In the genomic region with DNA sequence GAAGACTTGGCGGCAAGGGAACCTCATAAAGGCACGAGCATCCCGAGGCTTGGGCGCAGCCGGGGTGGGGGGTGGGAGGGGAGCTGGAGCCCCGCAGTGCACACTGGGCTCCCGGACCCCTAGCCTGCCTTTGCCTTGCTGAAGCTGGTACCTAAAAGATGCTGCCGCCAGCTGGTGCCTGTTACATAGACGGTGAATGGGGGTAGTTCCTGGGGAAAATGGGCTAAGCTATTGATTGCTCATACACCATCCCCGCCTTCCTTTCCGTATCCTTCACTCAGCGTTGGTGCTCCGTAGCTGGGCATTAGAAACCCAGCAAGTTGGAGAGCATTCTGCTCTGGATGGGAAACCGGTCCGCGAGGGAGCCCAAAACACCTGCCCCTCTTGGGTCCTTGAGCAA, we compare ENCODE assay signal across 8 mouse cellular contexts. TPM values are rescaled to one million over a fixed set of nuclear protein-coding genes. Genes with fewer than 3 reads are reported as not detected.
A peak's percentile ranks its signal among the peaks of the same experiment; 100 is the strongest.
DNase-seq lines count a peak whose midpoint lies in the region; ATAC-seq lines count a peak whose summit lies in the region.

No protein-coding gene starts in this region.

- no peak for ATAC-seq in lung, embryonic 16.5 days (ENCODE audit: low read depth)
- ATAC-seq in forebrain, embryonic 15.5 days (replicated peaks), result peak; percentile 26
- peak; percentile 14; the same call in 1 of the 2 replicates for ATAC-seq in liver, embryonic 12.5 days
- ATAC-seq in stomach, embryonic 15.5 days (ENCODE audit: insufficient read depth, low FRiP score, low read depth), result no peak
- ATAC-seq in cerebellum, adult (ENCODE audit: insufficient number of reproducible peaks, low FRiP score, low TSS enrichment), result no peak

- peak overlapping the region; percentile 47 for H3K4me2 ChIP-seq in lung, embryonic 16.5 days (ENCODE audit: low read depth, low read length)
- peak overlapping the region; percentile 55 for H3K4me2 ChIP-seq in forebrain, embryonic 15.5 days (replicated peaks)
- H3K4me2 ChIP-seq in liver, embryonic 12.5 days, result peak overlapping the region; percentile 55
- peak overlapping the region; percentile 54 for H3K4me2 ChIP-seq in stomach, embryonic 15.5 days

- under 1% methylated on average over 16 of the region's 16 CpGs for WGBS in lung, embryonic 16.5 days
- under 1% methylated on average over 16 of the region's 16 CpGs for WGBS in forebrain, embryonic 15.5 days
- 2% methylated on average over 16 of the region's 16 CpGs for WGBS in liver, embryonic 12.5 days (ENCODE audit: insufficient replicate concordance)
- 2% methylated on average over 16 of the region's 16 CpGs for WGBS in stomach, embryonic 15.5 days

- no peak for DNase-seq in lung, postnatal 4 days
- DNase-seq in right cerebral cortex, postnatal 36 days (ENCODE audit: low spot score in 2 of 2), result no peak
- no peak for DNase-seq in thymus, postnatal 36 days

- peaks cover 8% of the 10 kb centered on the region for H3K36me3 ChIP-seq in lung, embryonic 16.5 days (ENCODE audit: control insufficient read depth, insufficient read depth, low read length)
- no peaks in the 10 kb centered on the region for H3K36me3 ChIP-seq in forebrain, embryonic 15.5 days
- H3K36me3 ChIP-seq in liver, embryonic 12.5 days, result 0 out of 2 replicates have a peak, but pooled peaks cover 3% of the 10 kb centered on the region
- H3K36me3 ChIP-seq in stomach, embryonic 15.5 days, result no peaks in the 10 kb centered on the region

- peaks cover 19% of the 10 kb centered on the region for H3K4me1 ChIP-seq in lung, embryonic 16.5 days (replicated peaks; ENCODE audit: control insufficient read depth, insufficient read depth, low read length)
- peaks cover 32% of the 10 kb centered on the region for H3K4me1 ChIP-seq in forebrain, embryonic 15.5 days
- peaks cover 16% of the 10 kb centered on the region; the same call in 1 of the 2 replicates for H3K4me1 ChIP-seq in liver, embryonic 12.5 days
- H3K4me1 ChIP-seq in stomach, embryonic 15.5 days, result peaks cover 28% of the 10 kb centered on the region

- H3K27me3 ChIP-seq in lung, embryonic 16.5 days (ENCODE audit: control insufficient read depth, insufficient read depth, low read depth, low read length), result peaks cover 72% of the 10 kb centered on the region
- H3K27me3 ChIP-seq in forebrain, embryonic 15.5 days, result peaks cover 38% of the 10 kb centered on the region
- H3K27me3 ChIP-seq in liver, embryonic 12.5 days (replicated peaks), result peaks cover 86% of the 10 kb centered on the region
- peaks cover 60% of the 10 kb centered on the region for H3K27me3 ChIP-seq in stomach, embryonic 15.5 days (replicated peaks)

- no peak overlapping the region for H3K9ac ChIP-seq in lung, embryonic 16.5 days (ENCODE audit: low read length)
- peak overlapping the region; percentile 23; the same call in 1 of the 2 replicates for H3K9ac ChIP-seq in forebrain, embryonic 15.5 days (replicated peaks)
- no peak overlapping the region for H3K9ac ChIP-seq in liver, embryonic 12.5 days
- H3K9ac ChIP-seq in stomach, embryonic 15.5 days, result no peak overlapping the region

- no peak overlapping the region for H3K27ac ChIP-seq in lung, embryonic 16.5 days (ENCODE audit: low read length)
- peak overlapping the region; percentile 46 for H3K27ac ChIP-seq in forebrain, embryonic 15.5 days (replicated peaks)
- no peak overlapping the region for H3K27ac ChIP-seq in liver, embryonic 12.5 days
- no peak overlapping the region for H3K27ac ChIP-seq in stomach, embryonic 15.5 days

- H3K4me3 ChIP-seq in lung, embryonic 16.5 days (ENCODE audit: low read length), result peak overlapping the region; percentile 33
- H3K4me3 ChIP-seq in forebrain, embryonic 15.5 days, result peak overlapping the region; percentile 40
- peak overlapping the region; percentile 32 for H3K4me3 ChIP-seq in liver, embryonic 12.5 days
- H3K4me3 ChIP-seq in stomach, embryonic 15.5 days (replicated peaks), result peak overlapping the region; percentile 30

- no peaks in the 10 kb centered on the region for H3K9me3 ChIP-seq in lung, embryonic 16.5 days (ENCODE audit: control insufficient read depth, low read length)
- no peaks in the 10 kb centered on the region for H3K9me3 ChIP-seq in forebrain, embryonic 15.5 days
- H3K9me3 ChIP-seq in liver, embryonic 12.5 days (replicated peaks), result no peaks in the 10 kb centered on the region
- no peaks in the 10 kb centered on the region for H3K9me3 ChIP-seq in stomach, embryonic 15.5 days

RNA-seq across cellular contexts. Expression of a gene that starts 0.4 kb away (rescaled TPM):
- 0.14 TPM in 1 of 2 replicates, not detected in the other for polyA plus RNA-seq in lung, embryonic 16.5 days (2015; fragmentation: Nextera tagmentation; extraction: Ambion mirVana)
- polyA plus RNA-seq in forebrain, embryonic 15.5 days (2015; fragmentation: Nextera tagmentation; extraction: Ambion mirVana), result 20.6 and 25.2 TPM in 2 replicates
- polyA plus RNA-seq in liver, embryonic 12.5 days (2016; fragmentation: Nextera tagmentation; extraction: Ambion mirVana), result 0.54 and 0.80 TPM in 2 replicates
- 0.77 and 1.3 TPM in 2 replicates for polyA plus RNA-seq in stomach, embryonic 15.5 days (2015; fragmentation: Nextera tagmentation; extraction: Ambion mirVana)

RNA-seq across cellular contexts. Expression of a gene that starts 8.6 kb away (rescaled TPM):
- 48.1 and 53.7 TPM in 2 replicates for polyA plus RNA-seq in lung, embryonic 16.5 days (2015; fragmentation: Nextera tagmentation; extraction: Ambion mirVana)
- polyA plus RNA-seq in forebrain, embryonic 15.5 days (2015; fragmentation: Nextera tagmentation; extraction: Ambion mirVana), result 29.7 and 35.5 TPM in 2 replicates
- 19.1 and 20.4 TPM in 2 replicates for polyA plus RNA-seq in liver, embryonic 12.5 days (2016; fragmentation: Nextera tagmentation; extraction: Ambion mirVana)
- polyA plus RNA-seq in stomach, embryonic 15.5 days (2015; fragmentation: Nextera tagmentation; extraction: Ambion mirVana), result 40.0 and 44.2 TPM in 2 replicates

Comparison
In these comparisons a context has a peak if more than half of its experiments do, and no peak if none do; other contexts are left out.
1. ATAC-seq: peak in forebrain, embryonic 15.5 days (single experiment) and liver, embryonic 12.5 days (single experiment); none in lung, embryonic 16.5 days (single experiment), stomach, embryonic 15.5 days (single experiment) and cerebellum, adult (single experiment).
2. Peak in every context shown above with its lines, with median percentiles within 50 percentile points of each other: H3K4me2 ChIP-seq and H3K4me3 ChIP-seq.